Mouse (Mus musculus) telencephalon, adult 2 months (tissue): ENCODE results near the gene Usp46.

ENCODE experiments used
- DNase-seq: peaks from one replicate; pipeline ENCODE4 v3.0.0-alpha.2; 2011; ENCODE audit warnings: low read depth, low spot score

Gene Usp46

DNA sequence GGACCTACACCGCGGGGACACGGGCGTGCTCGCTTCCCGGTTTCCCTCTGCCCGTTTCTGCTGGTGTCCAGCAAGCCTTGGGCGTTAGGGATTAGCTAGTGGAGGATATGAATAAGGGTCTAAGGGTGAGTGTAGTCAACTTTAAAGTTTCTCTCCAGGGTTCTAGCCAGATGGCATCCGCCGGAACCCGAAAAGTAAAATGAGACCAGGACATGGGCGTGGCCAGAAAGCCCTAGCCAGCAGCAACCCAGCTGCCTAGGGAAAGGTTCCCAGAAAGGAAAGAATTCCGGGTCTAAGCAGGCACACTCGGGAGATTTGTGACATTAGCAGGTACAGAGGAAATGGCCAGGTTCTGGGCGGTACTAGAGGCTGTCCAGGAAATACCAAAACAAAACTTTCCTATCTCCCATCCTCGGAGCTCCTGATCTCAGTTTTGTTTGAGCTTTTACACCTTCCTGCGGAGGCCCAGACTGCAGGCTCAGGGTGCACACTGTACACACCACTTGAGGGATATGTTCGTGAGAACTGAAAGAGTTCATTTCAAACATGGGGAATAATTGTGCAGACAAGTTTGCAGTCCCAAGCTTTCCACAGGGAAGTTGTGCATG is 587 bp upstream of the Usp46 start:
- DNase-seq, result no peak

GRCm38 (mm10) chr5:74067346-74067745 is 885 bp downstream of the Usp46 start:
- DNase-seq, result no peak

- no peak for DNase-seq
Observed at GRCm38 (mm10) chr5:74066416-74067115, 1.7 kb downstream of the Usp46 start.

- DNase-seq, result no peak
Observed at GRCm38 (mm10) chr5:74065565-74066275, 2.5 kb downstream of the Usp46 start.

- no peak for DNase-seq
Observed at GRCm38 (mm10) chr5:74064844-74065243, 3.4 kb downstream of the Usp46 start.

DNA sequence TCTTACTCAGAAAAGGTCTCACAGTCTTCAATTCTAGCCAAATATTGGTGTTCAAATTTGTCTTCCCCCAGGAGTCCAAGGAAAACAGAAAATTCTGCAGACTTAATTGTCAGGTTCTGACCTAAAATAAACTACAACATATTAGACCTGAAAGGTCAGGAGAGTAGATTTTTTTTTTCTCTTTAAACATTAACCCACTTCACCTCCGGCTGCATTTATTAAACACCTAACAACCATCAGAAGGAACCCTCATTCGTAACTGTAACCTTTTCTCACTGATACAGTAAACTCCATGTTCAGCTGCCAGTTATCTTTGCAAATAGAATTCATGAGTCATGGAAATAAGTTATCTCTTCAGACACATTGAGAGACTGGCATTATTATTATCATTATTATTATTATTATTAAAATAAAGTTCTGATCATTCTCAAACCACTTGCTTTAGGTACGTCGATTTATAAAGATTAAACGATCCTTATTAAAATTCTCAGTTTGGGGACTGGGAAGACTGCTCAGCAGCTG is 4.9 kb downstream of the Usp46 start:
- DNase-seq, result no peak

GRCm38 (mm10) chr5:74062266-74062665 is 6.0 kb downstream of the Usp46 start:
- no peak for DNase-seq

- no peak for DNase-seq
Observed at GRCm38 (mm10) chr5:74061408-74062047, 6.7 kb downstream of the Usp46 start.

- DNase-seq, result no peak
Observed at GRCm38 (mm10) chr5:74052171-74052909, 15.9 kb downstream of the Usp46 start.

DNA sequence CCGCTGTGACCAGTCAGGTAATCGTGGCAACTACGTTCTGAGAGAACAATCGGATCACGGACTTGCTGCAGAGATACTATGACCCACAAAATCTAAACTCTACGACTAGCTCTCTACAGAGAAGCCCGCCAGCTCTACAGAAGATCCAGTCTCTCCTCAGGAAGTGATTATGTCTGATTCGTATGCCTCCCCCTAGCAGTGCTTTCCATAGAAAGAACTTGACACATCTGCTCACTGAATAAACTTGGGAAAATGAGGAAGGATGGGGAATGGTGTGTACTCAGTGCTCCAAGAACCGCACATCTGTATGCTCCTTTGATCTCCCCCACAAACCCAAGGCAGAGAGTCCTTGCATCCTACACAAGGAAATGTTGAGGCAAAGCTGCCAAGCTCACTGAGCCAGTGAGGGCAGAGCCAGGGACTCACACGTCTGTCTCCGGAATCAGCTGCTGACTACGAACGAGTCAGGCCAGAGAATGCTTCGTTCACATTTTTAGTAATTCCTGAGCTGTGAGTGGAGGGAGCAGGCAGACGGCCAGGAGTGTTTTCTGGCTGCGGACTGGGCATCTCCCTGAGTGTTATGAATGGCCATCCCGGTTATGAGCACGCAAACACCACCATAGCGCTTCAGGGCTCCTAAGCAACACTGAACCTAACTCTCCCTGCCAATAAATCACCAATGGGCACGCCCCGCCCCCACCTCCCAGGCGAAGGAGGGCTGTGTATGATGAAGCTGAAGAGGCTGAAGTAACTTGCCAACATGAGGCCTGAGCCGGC is 16.6 kb downstream of the Usp46 start:
- no peak for DNase-seq

DNA sequence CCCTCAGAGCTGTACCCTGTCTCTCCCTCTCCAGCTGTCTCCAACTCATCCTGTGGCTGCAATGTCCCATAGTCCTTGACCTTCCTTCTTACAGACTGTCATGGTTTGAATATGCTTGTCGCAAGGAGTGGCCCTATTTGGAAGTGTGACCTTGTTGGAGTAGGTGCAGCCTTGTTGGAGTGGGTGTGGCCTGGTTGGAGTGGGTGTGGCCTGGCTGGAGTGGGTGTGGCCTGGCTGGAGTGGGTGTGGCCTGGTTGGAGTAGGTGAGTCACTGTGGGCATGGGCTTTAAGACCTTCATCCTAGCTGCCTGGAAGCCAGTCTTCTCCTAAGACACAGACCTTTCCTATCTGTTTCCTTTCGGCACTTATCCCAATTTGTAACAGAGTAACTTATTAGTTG is 17.3 kb downstream of the Usp46 start:
- no peak for DNase-seq

DNA sequence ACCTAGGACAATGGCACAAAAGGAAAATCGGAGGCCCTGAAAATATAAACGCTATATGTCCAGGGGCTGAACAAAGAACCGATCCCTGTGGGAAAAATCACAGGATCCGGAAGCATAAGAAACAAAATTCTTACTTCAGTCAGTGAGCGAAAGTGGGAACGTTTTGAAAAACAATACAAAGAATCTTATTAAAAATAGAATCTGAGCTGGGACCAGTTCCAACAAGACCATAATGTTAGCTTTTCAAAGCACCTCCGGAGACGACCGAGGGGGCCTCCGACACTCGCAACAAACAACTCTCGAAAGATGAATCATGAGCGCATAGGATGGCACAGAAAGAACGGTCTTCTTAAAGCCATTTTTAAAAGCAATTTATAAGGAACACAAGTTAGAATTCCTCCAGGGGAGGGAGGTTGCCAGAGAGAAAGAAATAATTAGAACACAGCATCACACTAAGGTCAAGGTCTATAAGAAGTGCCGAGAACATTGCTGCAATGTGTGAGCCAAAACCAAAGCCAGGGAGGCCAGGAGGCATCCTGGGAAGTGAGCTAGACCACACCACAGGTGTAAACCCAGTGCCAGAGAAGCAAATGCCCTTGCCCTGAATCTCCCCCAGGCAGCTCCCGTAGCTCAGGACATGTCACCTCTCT is 19.3 kb downstream of the Usp46 start:
- no peak for DNase-seq

DNA sequence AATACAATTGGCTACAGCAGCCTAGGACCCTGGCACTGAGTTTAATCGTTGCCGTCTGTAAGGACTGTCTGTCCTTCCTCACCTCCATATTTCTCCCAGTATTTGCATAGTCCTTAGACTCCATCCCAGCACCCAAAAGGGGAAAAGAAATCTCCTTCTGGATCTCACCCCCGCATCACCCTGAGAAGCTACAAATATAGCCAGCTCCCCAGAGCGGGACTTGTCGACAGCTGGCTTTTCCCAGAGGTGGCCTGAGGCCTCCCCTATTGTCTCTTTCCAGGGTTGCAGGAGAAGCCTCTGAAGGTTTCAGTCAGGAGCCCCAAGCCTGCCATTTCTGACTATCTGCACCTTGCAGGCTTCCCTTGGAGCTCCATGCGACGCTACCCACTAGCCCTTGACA is 23.6 kb downstream of the Usp46 start:
- DNase-seq, result no peak

GRCm38 (mm10) chr5:74042796-74043340 is 25.4 kb downstream of the Usp46 start:
- DNase-seq, result no peak

DNA sequence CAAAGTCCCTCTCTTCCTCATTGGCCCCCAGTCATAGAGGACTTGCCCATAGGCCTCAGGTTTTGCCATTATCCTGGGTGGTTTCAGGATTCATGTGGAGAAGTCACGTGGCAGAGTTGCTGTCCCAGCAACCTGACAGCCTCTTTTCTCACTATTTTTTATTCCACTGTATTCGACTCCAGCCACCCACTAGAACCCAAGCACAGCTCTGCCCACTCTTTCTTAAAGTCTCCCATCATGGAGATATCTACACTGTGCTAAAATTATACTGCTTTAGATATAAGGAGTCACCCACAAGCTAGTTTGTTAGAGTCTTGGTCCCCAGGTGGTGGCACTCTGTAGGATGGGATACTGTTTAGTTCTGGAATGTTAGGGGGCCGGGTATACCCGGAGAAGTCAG is 27.7 kb downstream of the Usp46 start:
- peak; percentile 63 for DNase-seq

- DNase-seq, result no peak
Observed at GRCm38 (mm10) chr5:74035454-74035853, 32.8 kb downstream of the Usp46 start.

DNA sequence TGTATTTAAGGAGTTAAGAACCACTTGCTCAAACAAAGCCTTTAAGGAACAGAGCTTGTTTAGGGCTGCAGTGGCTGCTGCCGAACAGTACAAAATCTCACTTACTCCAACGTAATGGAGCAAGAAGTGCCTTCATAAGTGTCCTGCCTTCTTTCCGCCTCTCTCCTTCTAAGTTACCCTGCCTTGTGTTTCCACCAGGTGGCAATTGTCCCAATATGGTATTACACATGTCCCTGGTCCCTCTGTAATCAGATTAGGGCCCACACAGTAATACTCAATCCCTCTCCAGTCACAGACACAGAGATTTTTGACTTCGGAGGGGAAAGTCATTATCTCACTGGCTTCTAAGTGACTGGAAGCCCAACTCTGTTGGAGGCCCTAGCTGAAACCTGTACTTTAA is 34.1 kb downstream of the Usp46 start:
- no peak for DNase-seq

GRCm38 (mm10) chr5:74029787-74030186 is 38.4 kb downstream of the Usp46 start:
- no peak for DNase-seq

GRCm38 (mm10) chr5:74028691-74029479 is 39.3 kb downstream of the Usp46 start:
- no peak for DNase-seq
